Mouse (Mus musculus): ENCODE data around the gene 1110065P20Rik. TPM values are rescaled to one million over a fixed set of nuclear protein-coding genes. Genes with fewer than 3 reads are reported as not detected.

The 1110065P20Rik gene
- polyA plus RNA-seq (2017; shearing (Covaris generic)) = 19.3 TPM

DNA sequence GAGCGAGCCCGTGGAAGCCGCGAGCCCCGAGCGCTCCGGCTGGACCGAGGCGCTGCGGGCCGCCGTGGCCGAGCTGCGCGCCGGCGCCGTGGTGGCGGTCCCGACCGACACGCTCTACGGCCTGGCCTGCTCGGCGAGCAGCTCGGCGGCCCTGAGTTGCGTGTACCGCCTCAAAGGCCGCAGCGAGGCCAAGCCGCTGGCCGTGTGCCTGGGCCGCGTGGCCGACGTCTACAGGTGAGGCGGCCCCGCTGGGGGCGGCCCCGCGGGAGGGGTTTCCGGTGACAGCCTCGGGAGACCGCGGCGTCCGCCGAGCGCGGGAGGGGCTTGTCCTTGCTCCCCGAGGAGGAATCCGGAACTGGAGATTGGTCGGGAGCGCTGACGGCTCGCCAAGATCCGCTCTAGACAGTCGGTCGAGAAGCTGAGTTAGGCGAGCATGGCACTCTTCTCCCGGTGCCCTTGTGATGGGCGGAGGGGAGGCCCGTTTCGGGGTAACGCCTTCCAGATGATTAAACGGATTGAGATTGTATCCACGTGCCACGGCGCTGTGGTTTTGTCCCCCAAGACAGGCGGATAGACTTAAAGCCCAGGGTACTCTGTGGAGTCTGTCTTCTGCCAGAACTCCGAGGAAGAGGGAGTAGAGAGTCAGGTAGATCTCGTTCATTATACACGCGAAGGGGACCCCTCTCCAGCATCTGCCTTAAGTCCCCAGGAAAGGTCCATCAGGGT lies at the start of gene 1110065P20Rik:
Gene 1110065P20Rik, minus strand, starts transcription at position 264 of the 726 bp plus-strand sequence.

DNA sequence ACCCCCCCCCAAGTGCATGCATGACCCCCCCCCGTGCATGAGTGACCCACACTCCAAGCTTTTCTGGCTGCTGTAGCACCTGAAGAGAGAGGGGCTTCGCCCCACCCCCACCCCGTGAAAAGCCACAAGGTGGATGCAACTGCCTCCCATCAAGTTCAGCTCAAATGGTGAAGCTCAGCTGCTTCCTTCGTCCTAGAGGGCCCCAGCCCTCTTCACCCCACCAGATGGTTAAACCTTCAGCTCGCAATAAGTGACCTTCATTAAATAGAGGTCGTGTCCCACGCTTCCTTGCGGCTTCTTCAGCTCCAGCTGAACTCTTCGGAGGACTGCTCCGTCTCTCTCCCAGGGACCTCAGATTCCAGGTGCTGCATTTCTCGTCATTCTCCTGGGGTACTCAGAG lies 29.6 kb upstream of the 1110065P20Rik start, which contains the start of gene Epha10:
Gene Epha10, plus strand, starts transcription at position 301 of the 400 bp plus-strand sequence.

DNA sequence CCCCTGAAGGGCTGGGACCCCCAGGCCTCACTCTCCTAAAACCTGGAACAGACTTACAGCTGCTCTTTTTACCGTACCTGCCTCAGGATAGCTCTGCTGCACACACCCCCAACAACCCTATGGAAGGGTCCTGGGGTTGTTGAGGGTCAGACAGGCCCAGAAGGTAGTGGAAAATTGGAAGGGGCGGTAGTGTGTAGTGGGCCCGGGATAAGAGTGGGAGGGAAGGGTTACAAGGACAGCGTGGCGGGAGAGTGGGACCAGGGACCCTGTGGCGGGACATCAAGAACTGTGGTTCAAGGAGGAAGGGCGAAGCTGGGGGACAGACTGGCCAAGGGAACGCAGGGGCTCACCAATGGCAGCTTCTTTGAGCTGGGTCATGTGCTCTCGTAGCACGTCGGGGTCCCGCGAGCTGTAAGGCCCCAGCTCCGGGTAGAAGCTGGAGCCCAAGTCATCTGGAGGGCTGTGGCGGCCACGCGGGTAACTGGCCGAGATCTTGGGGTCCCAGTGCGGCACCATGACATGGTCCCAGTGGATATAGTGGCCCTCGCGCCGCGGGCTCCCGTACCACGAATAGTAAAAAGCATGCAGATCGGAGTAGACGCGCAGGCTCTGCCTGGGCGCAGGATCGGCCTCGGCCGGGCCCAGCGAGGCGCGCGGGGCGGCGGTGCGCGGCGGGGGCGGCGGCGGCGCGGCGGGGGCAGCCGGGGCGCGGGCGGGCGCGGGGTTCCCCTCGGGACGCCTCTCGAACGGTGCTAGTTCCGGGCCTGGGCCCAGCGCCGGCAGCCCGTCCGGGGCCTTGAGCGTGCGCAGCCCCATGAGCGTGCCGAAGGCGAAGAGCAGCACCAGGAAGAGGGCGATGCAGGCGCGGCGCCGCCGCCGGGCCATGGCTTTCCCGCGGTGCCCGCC lies 10.5 kb upstream of the 1110065P20Rik start, which contains the start of gene Maneal:
Gene Maneal, minus strand, starts transcription at position 889 of the 906 bp plus-strand sequence.

DNA sequence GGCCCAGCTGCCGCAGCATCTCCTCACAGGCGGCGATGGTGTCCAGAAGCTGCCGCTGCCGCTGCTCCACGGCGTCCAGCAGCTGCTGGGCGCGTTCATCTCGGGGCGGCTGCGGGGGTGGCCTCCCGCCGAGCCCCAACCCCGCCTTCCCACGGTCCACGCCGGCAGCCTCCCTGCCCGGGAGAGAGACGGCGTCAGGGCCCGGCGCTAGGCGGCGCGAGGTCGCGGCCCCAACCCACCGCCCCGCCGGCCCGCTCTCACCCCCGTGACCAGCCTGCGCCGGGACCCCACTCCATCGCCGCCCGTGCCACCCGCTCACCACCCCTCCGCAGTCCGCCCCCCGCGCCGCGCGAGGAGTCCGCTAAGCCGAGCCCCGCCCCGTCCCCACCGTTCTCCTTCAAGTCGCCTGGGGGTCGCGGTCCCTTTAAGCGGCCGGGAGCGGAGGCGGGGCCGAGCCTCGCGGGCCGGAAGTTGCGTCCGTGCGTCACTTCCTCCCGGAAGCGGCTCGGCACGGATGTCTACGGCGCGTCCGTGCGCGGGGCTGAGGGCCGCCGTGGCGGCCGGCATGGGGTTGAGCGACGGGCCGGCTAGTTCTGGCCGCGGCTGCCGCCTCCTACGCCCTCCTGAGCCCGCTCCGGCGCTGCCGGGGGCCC lies 609 bp downstream of the 1110065P20Rik start, which contains the start of gene Yrdc:
Gene Yrdc, plus strand, starts transcription at position 419 of the 653 bp plus-strand sequence.

DNA sequence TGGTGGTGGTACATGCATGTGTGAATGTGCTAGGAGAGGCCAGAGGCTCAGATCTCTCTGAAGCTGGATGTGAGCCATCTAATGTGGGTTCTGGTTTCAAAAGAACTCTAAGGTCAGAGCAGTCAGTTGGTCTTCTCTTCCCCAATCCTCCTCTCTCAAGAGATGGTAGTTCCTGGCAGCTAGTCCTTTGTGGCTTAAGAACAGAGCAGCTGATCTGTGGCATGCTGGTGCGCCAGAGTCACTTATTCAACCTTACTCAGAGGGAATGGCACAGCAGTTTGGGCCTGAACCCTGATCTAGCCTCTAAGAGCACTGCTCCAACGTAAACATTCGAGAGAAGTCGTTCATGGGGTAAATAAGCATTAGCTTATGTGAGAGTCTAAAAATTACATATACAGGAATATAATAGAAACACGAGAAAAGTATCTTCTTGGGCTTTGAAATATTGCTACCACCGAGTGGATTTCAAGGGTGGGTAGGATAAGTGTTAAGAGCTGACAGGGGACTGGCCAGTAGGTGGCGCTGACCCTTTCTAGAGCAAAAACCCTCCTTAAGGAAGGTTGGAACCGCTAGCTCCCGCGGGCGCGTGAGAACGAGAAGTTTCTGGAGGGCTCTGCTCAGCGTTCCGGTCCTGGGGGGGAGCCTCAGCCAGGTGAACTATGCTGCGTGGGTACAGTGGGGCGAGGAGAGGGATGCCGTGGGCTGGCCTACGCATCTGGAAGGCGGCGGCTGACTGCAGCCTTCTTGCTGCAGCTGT lies 49.3 kb downstream of the 1110065P20Rik start, which contains the start of gene Mtf1:
Gene Mtf1, plus strand, starts transcription at position 553 of the 757 bp plus-strand sequence.

Other genes starting within 250 kb of the 1110065P20Rik start
- 0.74 TPM for gene 3100002H09Rik, start 240.4 kb downstream of the 1110065P20Rik start, polyA plus RNA-seq (2017; shearing (Covaris generic))
- gene Pou3f1, start 194.4 kb downstream of the 1110065P20Rik start, polyA plus RNA-seq (2017; shearing (Covaris generic)) = 0.60 TPM
- 33.9 TPM for gene Utp11, start 157.6 kb downstream of the 1110065P20Rik start, polyA plus RNA-seq (2017; shearing (Covaris generic))
- gene Fhl3, start 150.5 kb downstream of the 1110065P20Rik start, polyA plus RNA-seq (2017; shearing (Covaris generic)) = 0.67 TPM
- 71.4 TPM for gene Sf3a3, start 136.4 kb downstream of the 1110065P20Rik start, polyA plus RNA-seq (2017; shearing (Covaris generic))
- gene Inpp5b, start 109.3 kb downstream of the 1110065P20Rik start, polyA plus RNA-seq (2017; shearing (Covaris generic)) = 130 TPM
- 21.6 TPM for gene Mtf1, start 49.1 kb downstream of the 1110065P20Rik start, polyA plus RNA-seq (2017; shearing (Covaris generic))
- 155 TPM for gene Yrdc, start 517 bp downstream of the 1110065P20Rik start, polyA plus RNA-seq (2017; shearing (Covaris generic))
- 1.5 TPM for gene Maneal, start 11.0 kb upstream of the 1110065P20Rik start, polyA plus RNA-seq (2017; shearing (Covaris generic))
- gene Epha10, start 29.7 kb upstream of the 1110065P20Rik start, polyA plus RNA-seq (2017; shearing (Covaris generic)) = not detected
- gene 9930104L06Rik, start 85.9 kb upstream of the 1110065P20Rik start, polyA plus RNA-seq (2017; shearing (Covaris generic)) = 8.0 TPM
- gene Cdca8, start 88.1 kb upstream of the 1110065P20Rik start, polyA plus RNA-seq (2017; shearing (Covaris generic)) = 2.4 TPM
- gene Rspo1, start 135.2 kb upstream of the 1110065P20Rik start, polyA plus RNA-seq (2017; shearing (Covaris generic)) = not detected
- 94.3 TPM for gene Gnl2, start 165.4 kb upstream of the 1110065P20Rik start, polyA plus RNA-seq (2017; shearing (Covaris generic))
- gene Dnali1, start 214.5 kb upstream of the 1110065P20Rik start, polyA plus RNA-seq (2017; shearing (Covaris generic)) = not detected
- 33.1 TPM for gene Snip1, start 215.5 kb upstream of the 1110065P20Rik start, polyA plus RNA-seq (2017; shearing (Covaris generic))
- gene Meaf6, start 233.9 kb upstream of the 1110065P20Rik start, polyA plus RNA-seq (2017; shearing (Covaris generic)) = 42.2 TPM